Mouse (Mus musculus) gastrocnemius, postnatal 36 days (tissue): ENCODE results near the gene Plb1. TPM values are rescaled to one million over a fixed set of nuclear protein-coding genes. Genes with fewer than 3 reads are reported as not detected.

ENCODE experiments used
- DNase-seq, 2 experiments: peaks; one replicate each; pipeline ENCODE4 v3.0.0; 2022
- intact Hi-C: fragments of 180-260 bp; cut with DNase I; formaldehyde crosslinking; loops from one replicate; pipeline ENCODE4 v1.15.1; 2025
- total RNA-seq, 2 experiments: library from RNA; stranded (reverse); gene quantifications; 2 replicates each; pipeline ENCODE4 v1.2.3; 2021

Plb1 gene
- total RNA-seq, 2 experiments from 2014 or later: 1.3 to 1.6 TPM

GRCm38 (mm10) chr5:32240741-32241140 lies 8.2 kb downstream of the Plb1 start:
- intact Hi-C loops: no loop called here
- DNase-seq: no peak

GRCm38 (mm10) chr5:32243286-32243885 lies 10.9 kb downstream of the Plb1 start:
- intact Hi-C loops: no loop called here
- DNase-seq: no peak

DNA sequence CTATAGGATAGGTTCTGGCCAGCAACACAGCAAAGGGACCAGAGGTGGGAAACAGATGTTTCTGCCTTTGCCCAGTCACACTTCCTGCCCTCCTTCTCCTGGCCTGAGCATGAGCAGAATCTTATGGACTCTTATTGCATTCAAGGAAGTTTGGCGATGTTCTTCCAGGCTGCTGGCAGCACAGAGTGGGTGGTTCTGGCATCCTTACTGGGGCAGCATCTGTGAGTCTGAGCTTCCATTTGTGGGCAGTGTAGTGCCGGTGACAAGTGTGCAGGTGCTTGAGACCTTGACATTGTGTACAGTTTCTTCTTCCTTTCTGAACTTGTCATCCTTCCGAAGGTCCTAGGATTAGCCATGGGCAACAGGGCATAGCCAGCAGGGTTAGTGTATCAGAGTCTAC lies 12.9 kb downstream of the Plb1 start:
- DNase-seq: no peak
- intact Hi-C loops: no loop called here

- no peak for DNase-seq
- intact Hi-C loops: no loop called here
These were observed 28.2 kb downstream of the Plb1 start for GRCm38 (mm10) chr5:32260751-32261150.

- no peak for DNase-seq
- intact Hi-C loops: no loop called here
These were observed 28.7 kb downstream of the Plb1 start for GRCm38 (mm10) chr5:32261251-32261650.

GRCm38 (mm10) chr5:32262534-32262933 lies 30.0 kb downstream of the Plb1 start:
- intact Hi-C loops: no loop called here
- DNase-seq: no peak

- intact Hi-C loops: no loop called here
These were observed 40.0 kb downstream of the Plb1 start for GRCm38 (mm10) chr5:32272502-32272901.

DNA sequence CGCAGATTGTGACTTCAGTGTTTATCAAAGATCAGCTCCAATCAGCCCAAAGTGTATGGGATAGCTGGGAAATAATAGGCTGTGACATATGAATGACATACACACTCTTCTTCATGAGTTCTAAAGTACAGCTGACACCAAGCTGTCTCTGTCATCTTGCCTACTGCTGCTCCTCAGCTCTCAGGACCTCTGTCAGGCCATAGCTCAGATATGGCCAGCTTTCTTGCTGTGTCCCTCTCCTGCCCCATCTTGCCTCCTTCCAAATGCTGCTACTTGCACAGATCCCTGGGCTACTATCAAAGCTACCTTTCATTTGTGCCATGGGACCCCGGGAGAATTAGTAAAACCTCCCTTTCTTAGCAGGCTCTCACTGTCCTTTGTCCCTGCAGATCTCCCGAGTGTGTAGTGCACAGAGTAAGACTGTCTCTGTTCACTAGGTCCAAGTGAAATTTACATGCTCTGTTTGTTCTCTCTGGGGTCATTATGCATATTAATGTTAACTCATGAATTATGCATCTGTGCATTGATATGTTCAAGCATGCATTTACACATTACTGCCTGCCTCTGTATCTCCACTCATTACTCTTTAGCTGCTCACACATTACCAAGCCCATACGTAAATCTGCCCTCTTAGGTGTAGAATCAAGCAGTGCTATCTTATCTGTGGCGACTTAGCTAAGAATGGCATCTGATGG lies 45.6 kb downstream of the Plb1 start:
- intact Hi-C loops: no loop called here
- DNase-seq: no peak

More at GRCm38 (mm10) chr5:32272502-32272901, 40.0 kb downstream of the Plb1 start:
- DNase-seq: peak in 1 of 2 experiments; percentile 15

DNA sequence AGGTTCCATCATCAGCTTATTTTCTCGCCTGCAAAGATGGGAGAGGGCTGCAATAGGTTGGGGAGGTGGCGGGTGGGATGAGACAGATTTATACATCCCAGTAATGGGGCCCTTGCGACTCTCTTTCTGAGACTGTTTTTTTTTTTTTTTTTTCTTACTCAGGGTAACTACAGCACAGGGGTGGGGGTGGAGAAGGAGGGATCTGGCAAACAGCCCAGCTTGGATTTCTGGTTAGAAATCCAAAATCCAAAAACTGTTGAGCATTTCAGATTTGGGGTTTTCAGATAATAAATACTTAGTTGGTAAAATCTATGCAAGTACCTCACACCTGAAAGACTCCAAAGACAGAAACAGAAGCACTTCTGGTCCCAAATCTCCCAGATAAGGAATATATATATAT lies 47.6 kb downstream of the Plb1 start:
- DNase-seq: no peak
- intact Hi-C loops: no loop called here

- no peak for DNase-seq
- intact Hi-C loops: no loop called here
These were observed 49.8 kb downstream of the Plb1 start for GRCm38 (mm10) chr5:32282345-32282744.

DNA sequence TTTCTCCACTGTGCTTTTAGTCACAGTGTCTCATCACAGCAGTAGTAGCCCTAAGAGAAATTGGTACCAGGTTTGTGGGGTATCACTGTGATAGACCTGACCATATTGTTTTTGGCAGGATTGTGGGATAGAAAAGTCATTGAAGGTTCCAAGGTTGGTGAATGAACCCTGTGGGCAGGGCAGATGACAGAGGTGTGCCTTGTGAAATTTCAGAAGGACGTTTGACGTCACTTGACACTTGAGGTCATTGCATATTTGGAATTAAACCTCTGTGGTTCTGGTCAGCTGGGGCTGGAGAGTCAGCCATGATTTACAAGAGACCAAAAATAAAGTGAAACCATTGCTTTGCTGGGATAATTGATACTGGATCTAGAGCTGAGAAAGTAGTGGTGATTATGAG lies 50.9 kb downstream of the Plb1 start:
- no peak for DNase-seq

GRCm38 (mm10) chr5:32286315-32286714 lies 53.8 kb downstream of the Plb1 start:
- intact Hi-C loops: no loop called here
- no peak for DNase-seq

More for the DNA sequence above, 50.9 kb downstream of the Plb1 start:
- intact Hi-C loops: no loop called here

- no peak for DNase-seq
- intact Hi-C loops: no loop called here
These were observed 55.5 kb downstream of the Plb1 start for GRCm38 (mm10) chr5:32288021-32288420.

DNA sequence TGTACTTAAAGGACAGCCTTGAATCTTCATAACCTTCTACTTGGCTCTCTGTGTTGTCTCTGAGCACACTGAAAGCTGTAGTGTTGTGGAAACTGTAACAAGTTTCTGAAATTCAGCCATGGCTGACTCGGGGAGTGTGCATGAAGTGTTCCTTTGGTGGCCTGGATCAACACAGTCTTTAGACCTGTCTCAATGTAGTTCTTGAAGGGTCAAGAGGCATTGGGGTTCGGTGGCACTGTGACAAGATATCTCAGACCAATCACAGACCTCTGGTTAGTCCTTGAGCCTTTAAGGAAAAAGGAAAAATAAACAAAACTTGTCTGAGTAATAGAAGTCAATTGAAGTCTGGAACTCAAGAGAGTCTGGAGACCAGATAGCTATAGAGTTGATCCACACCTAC lies 58.8 kb downstream of the Plb1 start:
- intact Hi-C loops: no loop called here

DNA sequence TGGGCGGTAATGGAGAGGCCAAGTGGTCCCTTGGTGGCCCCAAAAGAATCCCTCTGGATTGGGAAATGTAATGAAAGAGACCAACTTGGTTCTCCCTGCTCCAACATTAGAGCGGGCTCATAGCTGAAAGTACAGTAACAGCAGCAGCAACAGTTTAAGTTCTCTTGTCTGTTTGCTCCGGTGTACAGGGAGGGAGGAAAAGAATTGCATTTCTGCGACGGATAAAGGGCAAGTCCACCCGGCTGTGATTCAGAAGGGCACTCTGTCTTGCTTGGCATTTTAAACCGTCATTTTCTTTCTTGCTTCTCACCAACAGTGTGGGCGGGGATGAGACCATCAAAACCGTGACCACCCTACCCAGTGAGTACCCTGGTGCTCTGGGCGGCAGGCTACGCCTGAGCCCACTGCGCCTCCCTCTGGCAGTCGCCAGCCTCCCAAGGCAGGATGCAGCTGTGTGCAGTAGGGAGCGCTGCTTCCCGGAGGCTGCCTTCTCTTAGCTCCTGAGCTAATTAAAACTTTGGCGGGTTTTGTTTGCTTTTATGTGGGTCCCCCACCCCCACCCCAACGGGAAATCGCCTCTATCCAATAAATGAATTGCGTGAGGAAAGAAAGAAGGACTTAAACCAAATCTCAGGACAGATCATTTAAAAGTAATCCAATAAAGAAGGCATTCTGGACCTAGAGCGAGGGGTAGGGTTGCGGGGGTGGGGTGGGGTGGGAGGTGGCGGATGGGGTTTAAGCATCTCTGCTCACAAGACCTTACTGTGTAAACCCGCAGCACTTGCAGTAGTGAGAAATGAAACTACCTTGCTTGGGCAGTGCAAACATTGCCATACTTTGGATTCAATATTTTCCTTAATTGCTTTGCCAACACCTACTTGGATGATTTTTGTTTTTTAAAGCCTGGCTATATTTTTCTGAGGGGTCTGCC lies 70.7 kb downstream of the Plb1 start:
- no peak for DNase-seq
- intact Hi-C loops: loop anchor here (5.0 kb wide), 1 partner anchor 101 kb away; no protein-coding TSS in a partner anchor

More for the DNA sequence above, 58.8 kb downstream of the Plb1 start:
- no peak for DNase-seq

GRCm38 (mm10) chr5:32307106-32307505 lies 74.6 kb downstream of the Plb1 start:
- intact Hi-C loops: no loop called here
- DNase-seq: no peak

- intact Hi-C loops: no loop called here
- DNase-seq: no peak
These were observed 76.1 kb downstream of the Plb1 start for GRCm38 (mm10) chr5:32308647-32309046.

DNA sequence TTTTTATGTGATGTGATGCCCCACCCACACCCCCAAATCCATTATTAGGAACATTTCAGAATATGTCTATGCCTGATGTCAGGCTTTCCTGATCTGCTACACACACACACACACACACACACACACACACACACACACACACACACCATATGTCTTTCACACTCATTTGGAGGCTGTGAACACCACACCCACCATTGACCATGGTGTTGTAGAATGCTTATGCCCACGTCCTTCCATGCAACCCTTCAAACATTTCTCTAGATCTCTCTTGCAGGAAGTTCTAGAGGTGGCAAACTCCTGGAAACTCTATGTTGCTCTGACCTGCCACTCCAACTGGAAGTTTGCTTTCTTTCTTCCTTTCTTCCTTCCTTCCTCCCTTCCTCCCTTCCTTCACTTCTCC lies 77.2 kb downstream of the Plb1 start:
- no peak for DNase-seq
- intact Hi-C loops: no loop called here

- DNase-seq: no peak
- intact Hi-C loops: no loop called here
These were observed 78.3 kb downstream of the Plb1 start for GRCm38 (mm10) chr5:32310802-32311201.

DNA sequence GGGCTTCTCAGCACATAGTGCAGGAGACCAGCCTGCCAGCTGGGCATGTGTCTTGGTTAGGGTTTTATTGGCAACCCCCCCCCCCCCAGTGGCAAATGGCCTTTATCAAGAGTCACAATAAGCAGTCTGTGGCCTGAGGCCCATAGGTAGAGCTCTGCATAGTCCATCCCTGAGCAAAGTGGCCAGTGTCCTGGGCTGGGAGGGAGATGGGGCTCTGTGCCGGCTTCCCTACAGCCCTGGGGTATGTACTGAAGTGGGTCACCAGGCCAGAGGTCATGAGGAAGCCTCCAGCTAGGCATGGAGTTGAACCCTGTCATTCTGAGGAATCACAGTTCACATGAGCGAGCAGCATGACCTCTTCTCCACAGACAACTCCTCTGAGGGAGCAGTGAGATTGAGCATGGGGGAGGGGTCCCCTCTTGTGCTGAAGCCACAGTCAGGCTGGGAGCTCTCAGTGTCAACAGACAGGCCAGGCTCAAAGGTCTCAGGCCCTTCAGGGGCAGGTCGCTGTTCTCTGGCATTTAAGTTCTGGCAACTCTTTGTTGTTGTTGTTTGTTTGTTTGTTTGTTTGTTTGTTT lies 79.2 kb downstream of the Plb1 start:
- DNase-seq: no peak

DNA sequence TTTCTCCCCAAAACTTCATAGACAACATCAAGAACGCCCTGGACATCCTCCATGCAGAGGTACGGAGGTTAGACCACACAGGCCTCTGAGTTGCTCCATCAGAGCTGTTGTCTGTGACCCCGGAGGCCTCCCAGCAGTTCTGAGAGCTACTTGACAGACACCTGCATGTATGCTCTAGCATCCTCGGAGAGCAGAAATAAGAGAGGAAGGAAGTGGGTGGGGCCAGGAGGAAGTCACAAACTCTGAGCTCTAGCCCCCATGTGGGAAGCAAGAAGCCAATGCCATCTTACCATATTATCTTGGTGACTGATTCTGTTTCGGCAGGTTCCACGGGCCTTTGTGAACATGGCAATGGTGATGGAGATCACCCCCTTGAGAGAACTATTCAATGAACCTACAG lies 81.2 kb downstream of the Plb1 start:
- intact Hi-C loops: no loop called here
- no peak for DNase-seq

More for the DNA sequence above, 79.2 kb downstream of the Plb1 start:
- intact Hi-C loops: no loop called here
